Mouse (Mus musculus): ENCODE results near the gene Maff. TPM values are rescaled to one million over a fixed set of nuclear protein-coding genes. Genes with fewer than 3 reads are reported as not detected.
A peak's percentile ranks its signal among the peaks of the same experiment; 100 is the strongest.

Maff gene
- total and polyA plus RNA-seq, 3 experiments: 9.2 to 15.4 (median 10.5) TPM

- TF ChIP-seq ZNF384 (IDR thresholded peaks at IDR 0.05; ENCODE audit: low read depth, low read length): no peak
- TF ChIP-seq BHLHE40 (IDR thresholded peaks at IDR 0.05; ENCODE audit: low read depth, low read length): peak; percentile 81
- TF ChIP-seq UBTF (IDR thresholded peaks at IDR 0.05; ENCODE audit: low read depth, low read length): no peak
- TF ChIP-seq MXI1 (IDR thresholded peaks at IDR 0.05; ENCODE audit: low read depth, low read length): peak; percentile 73
- TF ChIP-seq HCFC1 (IDR thresholded peaks at IDR 0.05; ENCODE audit: low read depth, low read length): peak; percentile 66
- TF ChIP-seq NELFE (IDR thresholded peaks at IDR 0.05; ENCODE audit: low read depth, low read length): peak; percentile 28; the same call in 1 of the 2 replicates
- peak; percentile 76 for TF ChIP-seq ELF1 (IDR thresholded peaks at IDR 0.05; ENCODE audit: low read depth, low read length)
- no peak for TF ChIP-seq KAT2A (IDR thresholded peaks at IDR 0.05; ENCODE audit: insufficient replicate concordance, low read length)
Observed at GRCm38 (mm10) chr15:79354619-79355018, 8.2 kb downstream of the Maff start (continued).

- peak overlapping the region; percentile 52 for H3K9ac ChIP-seq (ENCODE audit: insufficient read depth, low read depth)
- H3K9me3 ChIP-seq (replicated peaks; ENCODE audit: low read length): no peaks in the 10 kb centered on the region
- in situ Hi-C loops (cut with MboI; ENCODE audit: low pct_ligation_motif_present, low pct_unique_long_range_greater_than_20kb, low sequenced_read_pairs) (no loop called here), dilution Hi-C loops (cut with MboI; ENCODE audit: extremely low pct_ligation_motif_present, extremely low pct_unique_long_range_greater_than_20kb, low sequenced_read_pairs) (no loop called here)
- peaks cover 25% of the 10 kb centered on the region for H3K79me2 ChIP-seq (replicated peaks; ENCODE audit: control insufficient read depth, extremely low read depth, insufficient read depth, poor library complexity, severe bottlenecking)
- no peak for DNase-seq (ENCODE audit: extremely low read depth)
- no peaks in the 10 kb centered on the region for H3K27me3 ChIP-seq (replicated peaks)
- H3K27ac ChIP-seq (ENCODE audit: insufficient read depth, low read depth): peak overlapping the region; percentile 93
- peak overlapping the region; percentile 65 to 85 (median 76) for H3K4me3 ChIP-seq (replicated peaks in 1 of 3; ENCODE audit: low read depth in 2 of 3, low read length in 2 of 3, poor library complexity in 1 of 3)
- H3K4me1 ChIP-seq (ENCODE audit: control insufficient read depth in 1 of 2, insufficient read depth in 2 of 2): peaks cover 22 to 56% of the 10 kb centered on the region in 2 experiments
- peaks cover 5 to 54% of the 10 kb centered on the region in 2 experiments for H3K36me3 ChIP-seq (replicated peaks in 1 of 2; ENCODE audit: control insufficient read depth in 1 of 2, insufficient read depth in 1 of 2, low read length in 1 of 2)
- no peak for TF ChIP-seq POLR2A (IDR thresholded peaks at IDR 0.05; ENCODE audit: low read depth, low read length)
- TF ChIP-seq ZNF384 (IDR thresholded peaks at IDR 0.05; ENCODE audit: low read depth, low read length): no peak
- no peak for TF ChIP-seq USF2 (conservative IDR thresholded peaks at IDR 0.05; ENCODE audit: low read depth, low read length)
- no peak for TF ChIP-seq NRF1 (IDR thresholded peaks at IDR 0.05; ENCODE audit: low read depth, low read length)
- no peak for TF ChIP-seq JUND (conservative IDR thresholded peaks at IDR 0.05; ENCODE audit: low read depth, low read length)
- TF ChIP-seq RAD21 (IDR thresholded peaks at IDR 0.05; ENCODE audit: low read depth, low read length): no peak
- H3K4me2 ChIP-seq (ENCODE audit: insufficient read depth, low read depth, poor library complexity, severe bottlenecking): peak overlapping the region; percentile 82
Observed at GRCm38 (mm10) chr15:79356481-79356880, 10.1 kb downstream of the Maff start.

GRCm38 (mm10) chr15:79357036-79357911, 10.9 kb downstream of the Maff start:
- H3K9me3 ChIP-seq (replicated peaks; ENCODE audit: low read length): no peaks in the 10 kb centered on the region
- dilution Hi-C loops (cut with MboI; ENCODE audit: extremely low pct_ligation_motif_present, extremely low pct_unique_long_range_greater_than_20kb, low sequenced_read_pairs): no loop called here
- H3K4me2 ChIP-seq (ENCODE audit: insufficient read depth, low read depth, poor library complexity, severe bottlenecking): peak overlapping the region; percentile 82
- peaks cover 25% of the 10 kb centered on the region for H3K79me2 ChIP-seq (replicated peaks; ENCODE audit: control insufficient read depth, extremely low read depth, insufficient read depth, poor library complexity, severe bottlenecking)
- no peaks in the 10 kb centered on the region for H3K27me3 ChIP-seq (replicated peaks)
- H3K27ac ChIP-seq (ENCODE audit: insufficient read depth, low read depth): peak overlapping the region; percentile 93
- in situ Hi-C loops (cut with MboI; ENCODE audit: low pct_ligation_motif_present, low pct_unique_long_range_greater_than_20kb, low sequenced_read_pairs): no loop called here
- peak; percentile 75 for DNase-seq (ENCODE audit: extremely low read depth)
- peak overlapping the region; percentile 65 to 85 (median 76) for H3K4me3 ChIP-seq (replicated peaks in 1 of 3; ENCODE audit: low read depth in 2 of 3, low read length in 2 of 3, poor library complexity in 1 of 3)
- H3K9ac ChIP-seq (ENCODE audit: insufficient read depth, low read depth): peak overlapping the region; percentile 88
- peaks cover 21 to 48% of the 10 kb centered on the region in 2 experiments for H3K4me1 ChIP-seq (ENCODE audit: control insufficient read depth in 1 of 2, insufficient read depth in 2 of 2)
- H3K36me3 ChIP-seq (replicated peaks in 1 of 2; ENCODE audit: control insufficient read depth in 1 of 2, insufficient read depth in 1 of 2, low read length in 1 of 2): peaks cover 12 to 62% of the 10 kb centered on the region in 2 experiments
- TF ChIP-seq EP300 (IDR thresholded peaks at IDR 0.05; ENCODE audit: low read length): peak; percentile 51
- TF ChIP-seq NELFE (IDR thresholded peaks at IDR 0.05; ENCODE audit: low read depth, low read length): peak; percentile 72; the same call in 1 of the 2 replicates
- TF ChIP-seq ELF1 (IDR thresholded peaks at IDR 0.05; ENCODE audit: low read depth, low read length): peak; percentile 83
- peak; percentile 1; the same call in 1 of the 2 replicates for TF ChIP-seq SMC3 (IDR thresholded peaks at IDR 0.05; ENCODE audit: low read depth, low read length)
- peak; percentile 4; the same call in 1 of the 2 replicates for TF ChIP-seq MEF2A (IDR thresholded peaks at IDR 0.05; ENCODE audit: borderline replicate concordance, low read depth, low read length)
- TF ChIP-seq ZMIZ1 (IDR thresholded peaks at IDR 0.05; ENCODE audit: low read depth, low read length): no peak; the same call in none of the 2 replicates
- peak; percentile 85 for TF ChIP-seq MAX (IDR thresholded peaks at IDR 0.05; ENCODE audit: low read length)
- TF ChIP-seq MXI1 (IDR thresholded peaks at IDR 0.05; ENCODE audit: low read depth, low read length): peak; percentile 69
- no peak for TF ChIP-seq JUND (conservative IDR thresholded peaks at IDR 0.05; ENCODE audit: low read depth, low read length)
- TF ChIP-seq E2F4 (IDR thresholded peaks at IDR 0.05; ENCODE audit: insufficient replicate concordance, low read depth, low read length): 0 out of 2 replicates have a peak, but pooled peaks have one; percentile 27
- peak; percentile 86 for TF ChIP-seq ETS1 (conservative IDR thresholded peaks at IDR 0.05; ENCODE audit: low read depth, low read length)
- TF ChIP-seq CTCF (conservative IDR thresholded peaks at IDR 0.05 in 1 of 2, IDR thresholded peaks at IDR 0.05 in 1 of 2; ENCODE audit: low read depth in 2 of 2, low read length in 2 of 2): no peak; a peak in 1 of 4 replicates
- TF ChIP-seq POLR2A (IDR thresholded peaks at IDR 0.05; ENCODE audit: low read depth, low read length): peak; percentile 81
- TF ChIP-seq JUN (IDR thresholded peaks at IDR 0.05; ENCODE audit: insufficient read depth, low read depth, low read length): no peak
- peak; percentile 15; the same call in 1 of the 2 replicates for TF ChIP-seq MYC (IDR thresholded peaks at IDR 0.05; ENCODE audit: low read depth, low read length)
- TF ChIP-seq SIN3A (IDR thresholded peaks at IDR 0.05; ENCODE audit: low read length): peak; percentile 92
- TF ChIP-seq BHLHE40 (IDR thresholded peaks at IDR 0.05; ENCODE audit: low read depth, low read length): peak; percentile 58
- peak; percentile 45; the same call in 1 of the 2 replicates for TF ChIP-seq NRF1 (IDR thresholded peaks at IDR 0.05; ENCODE audit: low read depth, low read length)
- no peak for TF ChIP-seq UBTF (IDR thresholded peaks at IDR 0.05; ENCODE audit: low read depth, low read length)
- peak; percentile 72; the same call in 1 of the 2 replicates for TF ChIP-seq IRF4 (IDR thresholded peaks at IDR 0.05; ENCODE audit: low read depth, low read length)
- peak; percentile 74 for TF ChIP-seq TCF12 (IDR thresholded peaks at IDR 0.05; ENCODE audit: low read depth, low read length)
